Mouse (Mus musculus) cerebellum, adult 2 months (tissue): ENCODE results near the gene Sh3tc1.

Experiments used
- CTCF ChIP-seq: fragments of 200-500 bp; IDR thresholded peaks from 2 replicates; pipeline ENCODE4 v1.5.1; 2011; ENCODE audit warnings: low read depth, mild to moderate bottlenecking, control low read depth, low read length, moderate library complexity, borderline replicate concordance; ENCODE audit not compliant: insufficient read depth
- POLR2A ChIP-seq: fragments of 200-500 bp; IDR thresholded peaks from 2 replicates; pipeline ENCODE4 v1.6.1; 2011; ENCODE audit warnings: low read length, control low read depth, borderline replicate concordance; ENCODE audit not compliant: insufficient read depth

- TF ChIP-seq CTCF, result no peak
- TF ChIP-seq POLR2A, result no peak
Observed at GRCm38 (mm10) chr5:35737231-35737901, 2.4 kb downstream of the Sh3tc1 start.
